Mouse (Mus musculus) thymus, adult 2 months (tissue): Measurements from ENCODE around the gene Hmcn2.

Experiments
- CTCF ChIP-seq: fragments of 200-500 bp; IDR thresholded peaks from 2 replicates; pipeline ENCODE4 v1.5.1; 2012; ENCODE audit warnings: mild to moderate bottlenecking, control low read depth, low read length, moderate library complexity, borderline replicate concordance; ENCODE audit not compliant: control insufficient read depth, poor library complexity, insufficient read depth; ENCODE audit errors: extremely low read depth
- POLR2A ChIP-seq: fragments of 200-500 bp; IDR thresholded peaks from 2 replicates; pipeline ENCODE4 v1.6.1; 2012; ENCODE audit warnings: mild to moderate bottlenecking, low read length, control low read depth, moderate library complexity; ENCODE audit not compliant: control insufficient read depth, poor library complexity, insufficient read depth; ENCODE audit errors: extremely low read depth

DNA sequence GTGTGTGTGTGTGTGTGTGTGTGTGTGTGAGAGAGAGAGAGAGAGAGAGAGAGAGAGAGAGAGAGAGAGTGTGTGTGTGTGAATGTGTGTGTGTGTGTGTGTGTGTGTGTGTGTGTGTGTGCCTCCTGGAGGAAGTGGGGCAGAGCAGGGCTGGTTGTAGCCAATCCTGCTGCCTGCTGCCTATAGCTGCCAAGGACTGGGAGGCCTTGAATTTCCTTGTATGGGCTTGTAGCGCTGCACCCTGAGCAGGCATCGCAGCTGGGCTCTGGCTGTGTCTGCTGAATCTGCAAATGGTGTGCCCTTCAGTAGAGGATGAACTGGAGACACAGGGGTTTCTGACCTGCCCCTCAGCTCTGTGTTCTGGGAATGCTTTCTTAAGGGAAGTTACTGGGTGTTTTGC, 3.9 kb downstream of the Hmcn2 start:
- TF ChIP-seq CTCF (no peak), POLR2A (no peak)
